Mouse (Mus musculus) CD4-positive, CD25-positive, alpha-beta regulatory T cell, adult 2 months (primary cell): ENCODE measurements around the gene Rnf121.

Source experiments
- DNase-seq: peaks from one replicate; pipeline ENCODE4 v3.0.0-alpha.2; 2012; ENCODE audit warnings: low read depth, low spot score

The Rnf121 gene

DNA sequence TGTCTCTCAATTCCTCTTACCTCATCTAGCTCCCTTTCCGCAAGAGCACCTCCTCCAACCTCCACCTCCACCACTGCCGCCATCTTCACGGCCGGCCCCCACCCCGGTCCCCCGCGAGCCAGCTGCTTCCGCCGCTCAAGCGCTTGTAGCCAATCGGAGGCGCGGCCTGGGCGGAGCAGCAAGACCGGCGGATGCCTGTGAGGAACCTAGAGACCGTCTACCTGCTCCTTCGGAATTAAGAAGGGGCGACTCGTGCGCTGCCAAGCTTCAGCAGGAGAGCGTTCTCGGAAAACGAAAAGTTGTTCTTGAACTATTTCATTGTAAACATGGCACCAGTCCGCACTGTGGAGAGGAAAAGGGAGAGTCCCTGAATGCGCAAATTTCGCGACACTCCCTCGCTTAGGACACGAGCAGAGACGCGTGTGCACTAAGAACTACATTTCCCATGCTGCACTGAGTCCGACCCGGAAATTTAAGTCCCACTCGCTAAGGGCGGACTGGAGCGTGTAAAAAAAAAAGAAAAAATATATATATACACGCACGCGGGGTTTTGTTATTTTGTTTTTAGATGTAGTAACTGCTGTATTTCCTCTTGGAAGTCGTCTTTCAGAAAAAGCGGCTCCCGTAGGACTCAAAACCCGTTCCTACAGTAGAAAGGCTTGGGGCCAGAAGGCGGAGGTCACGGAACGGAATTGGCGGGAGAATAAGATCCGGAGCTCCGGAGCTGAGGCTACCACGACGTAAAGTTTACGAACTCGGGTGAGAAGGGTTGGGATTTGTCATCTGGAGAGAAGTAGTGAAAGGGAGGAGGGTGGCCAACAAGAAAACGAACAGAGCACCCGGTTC lies at the start of gene Rnf121, which contains the start of the genes Xndc1 and Xntrpc:
TSS of gene Rnf121 (minus strand) at position 424 of the 846 bp plus-strand sequence.
TSS of gene Xndc1 (plus strand) at position 466 of the 846 bp plus-strand sequence.
TSS of gene Xntrpc (plus strand) at position 668 of the 846 bp plus-strand sequence.
- DNase-seq, result peak; percentile 93

GRCm38 (mm10) chr7:102113151-102113729 lies 48.0 kb upstream of the Rnf121 start:
- no peak for DNase-seq

GRCm38 (mm10) chr7:102109746-102110145 lies 44.5 kb upstream of the Rnf121 start:
- no peak for DNase-seq

GRCm38 (mm10) chr7:102109171-102109570 lies 43.9 kb upstream of the Rnf121 start, which contains the start of gene Art5:
TSS of gene Art5 (minus strand) at chr7:102109489.
- no peak for DNase-seq

DNA sequence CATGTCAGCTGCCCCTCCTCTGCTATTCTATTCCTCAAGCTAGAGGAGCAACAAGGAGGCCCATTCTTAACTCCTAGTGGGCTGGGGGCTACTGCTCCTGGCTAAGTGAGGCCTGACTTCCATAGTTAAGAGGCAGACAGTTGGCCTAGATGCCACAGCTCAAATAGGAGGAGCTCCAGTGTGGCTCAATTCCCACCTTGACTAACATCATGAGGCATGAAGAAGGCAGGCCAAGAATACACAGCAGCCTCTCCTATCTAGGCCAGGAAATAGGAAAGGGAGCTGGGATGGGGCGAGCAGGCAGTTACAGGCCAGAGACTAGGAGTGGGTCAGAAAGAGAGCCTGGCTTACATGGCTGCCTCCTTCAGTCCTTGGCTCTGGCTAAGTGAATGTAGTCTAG lies 42.9 kb upstream of the Rnf121 start:
- DNase-seq, result no peak

DNA sequence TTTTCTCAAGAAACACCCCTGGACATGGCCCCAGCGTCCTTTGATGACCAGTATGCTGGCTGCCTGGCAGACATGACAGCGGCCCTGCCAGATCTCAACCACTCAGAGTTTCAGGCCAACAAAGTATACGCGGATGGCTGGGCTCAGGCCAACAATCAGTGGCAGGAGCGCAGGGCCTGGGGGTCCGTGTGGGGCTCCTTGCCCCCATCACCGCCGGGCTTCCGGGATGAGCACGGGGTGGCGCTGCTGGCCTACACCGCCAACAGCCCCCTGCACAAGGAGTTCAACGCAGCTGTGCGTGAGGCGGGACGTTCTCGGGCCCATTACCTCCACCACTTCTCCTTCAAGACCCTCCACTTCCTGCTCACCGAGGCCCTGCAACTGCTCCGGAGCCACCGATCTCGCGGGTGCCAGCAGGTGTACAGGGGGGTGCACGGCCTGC lies 41.5 kb upstream of the Rnf121 start:
- peak; percentile 33 for DNase-seq

GRCm38 (mm10) chr7:102104126-102104525 lies 38.9 kb upstream of the Rnf121 start:
- DNase-seq, result no peak

- no peak for DNase-seq
These were observed 38.3 kb upstream of the Rnf121 start for GRCm38 (mm10) chr7:102103555-102103954.

- no peak for DNase-seq
These were observed 37.4 kb upstream of the Rnf121 start for GRCm38 (mm10) chr7:102102696-102103095.

DNA sequence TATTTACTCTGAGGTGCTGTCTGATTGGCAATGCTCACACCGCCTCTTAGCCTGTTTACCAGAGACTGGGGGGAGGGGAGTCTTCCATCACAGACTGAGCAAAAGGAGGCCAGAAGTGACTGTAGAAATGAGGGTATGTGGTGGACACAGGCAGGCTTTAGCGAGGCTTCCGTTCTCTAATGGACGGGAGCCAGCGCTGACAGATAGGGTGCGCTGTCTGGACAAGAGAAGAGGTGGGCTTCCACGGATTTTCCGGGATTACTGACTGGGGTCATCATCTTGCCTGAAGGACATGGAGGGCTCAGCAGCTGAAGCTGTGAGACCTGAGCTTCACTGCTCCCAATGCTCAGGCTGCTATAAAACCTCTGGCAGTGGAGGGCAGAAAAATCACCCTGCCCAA lies 37.0 kb upstream of the Rnf121 start:
- no peak for DNase-seq

- DNase-seq, result no peak
These were observed 36.2 kb upstream of the Rnf121 start, which contains the start of gene Art1 for GRCm38 (mm10) chr7:102101487-102101886. TSS of gene Art1 (plus strand) at chr7:102101743.

DNA sequence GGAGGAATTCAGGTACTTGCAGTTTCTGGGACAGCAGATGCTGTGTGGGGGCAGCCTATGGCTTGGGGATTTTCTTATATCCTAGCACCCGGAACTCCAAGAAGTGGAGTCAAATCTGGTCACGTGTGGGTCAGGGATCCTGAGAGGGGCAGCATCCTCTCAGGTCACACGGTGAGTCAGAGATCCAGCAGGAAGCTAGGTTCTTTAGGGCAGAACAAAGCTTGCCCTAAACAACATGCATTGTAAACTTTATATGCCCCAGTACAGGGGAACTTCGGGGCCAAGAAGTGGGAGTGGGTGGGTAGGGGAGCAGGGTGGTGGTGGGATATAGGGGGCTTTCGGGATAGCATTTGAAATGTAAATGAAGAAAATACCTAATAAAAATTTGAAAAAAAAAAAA lies 35.6 kb upstream of the Rnf121 start:
- DNase-seq, result no peak

- peak; percentile 79 for DNase-seq
These were observed 34.7 kb upstream of the Rnf121 start for GRCm38 (mm10) chr7:102099760-102100661.

DNA sequence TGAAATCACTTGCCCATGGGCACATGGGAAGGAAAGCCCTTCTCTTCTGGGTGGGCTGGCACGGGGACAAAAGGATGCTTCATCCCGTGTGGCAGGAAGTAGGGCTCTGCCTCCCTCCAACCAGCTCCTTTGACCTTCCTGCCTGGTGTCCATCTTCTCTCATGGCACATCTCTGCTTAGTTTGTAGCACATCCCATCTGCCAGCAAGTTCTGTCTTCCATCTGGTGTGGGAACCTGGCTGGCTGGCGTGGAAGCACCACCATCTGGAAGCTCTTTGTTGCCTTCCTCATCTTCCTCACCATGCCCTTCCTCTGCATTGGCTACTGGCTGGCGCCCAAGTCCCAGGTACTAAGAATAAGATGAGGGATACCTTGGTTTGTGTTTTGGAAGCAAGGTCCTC lies 22.1 kb upstream of the Rnf121 start:
- no peak for DNase-seq

DNA sequence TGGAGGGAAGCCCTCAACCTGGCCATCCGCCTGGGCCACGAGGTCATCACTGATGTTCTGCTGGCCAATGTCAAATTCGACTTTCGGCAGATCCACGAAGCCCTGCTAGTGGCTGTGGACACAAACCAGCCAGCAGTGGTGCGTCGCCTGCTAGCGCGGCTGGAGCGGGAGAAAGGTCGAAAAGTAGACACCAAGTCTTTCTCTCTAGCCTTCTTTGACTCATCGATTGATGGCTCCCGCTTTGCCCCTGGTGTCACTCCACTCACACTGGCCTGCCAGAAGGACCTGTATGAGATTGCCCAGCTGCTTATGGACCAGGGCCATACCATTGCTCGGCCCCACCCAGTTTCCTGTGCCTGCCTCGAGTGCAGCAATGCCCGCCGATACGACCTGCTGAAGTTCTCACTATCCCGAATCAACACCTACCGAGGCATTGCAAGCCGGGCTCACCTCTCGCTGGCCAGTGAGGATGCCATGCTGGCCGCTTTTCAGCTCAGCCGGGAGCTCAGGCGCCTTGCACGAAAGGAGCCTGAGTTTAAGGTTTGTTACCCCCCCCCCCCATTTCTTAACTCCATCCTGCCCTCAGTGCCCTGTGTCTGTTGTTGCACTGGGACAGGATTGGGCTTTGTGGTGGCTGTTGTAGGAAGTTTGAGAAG lies 18.9 kb upstream of the Rnf121 start:
- DNase-seq, result no peak

- no peak for DNase-seq
These were observed 17.5 kb upstream of the Rnf121 start, which contains the start of gene Trpc2 for GRCm38 (mm10) chr7:102082816-102083215. TSS of gene Trpc2 (plus strand) at chr7:102083116.

DNA sequence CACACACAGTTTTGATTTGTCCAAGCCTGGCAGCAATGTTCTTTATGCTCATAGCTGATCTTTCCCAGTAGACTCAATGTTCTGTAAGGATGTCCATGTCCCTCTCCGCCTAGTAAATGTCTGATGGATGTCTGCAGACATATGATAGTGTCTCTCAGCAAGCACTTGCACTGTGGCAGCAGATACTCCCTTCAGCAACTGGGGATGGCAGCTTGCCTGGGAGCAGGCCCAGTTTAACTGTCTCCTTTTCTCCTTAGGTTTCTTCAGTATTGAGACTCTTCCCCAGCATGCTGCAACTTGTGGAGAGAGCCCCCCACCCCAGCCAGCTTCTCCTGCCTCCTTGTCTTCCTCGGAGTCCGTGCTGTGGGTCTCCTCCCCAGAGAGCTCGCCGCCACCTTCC lies 16.5 kb upstream of the Rnf121 start:
- no peak for DNase-seq

DNA sequence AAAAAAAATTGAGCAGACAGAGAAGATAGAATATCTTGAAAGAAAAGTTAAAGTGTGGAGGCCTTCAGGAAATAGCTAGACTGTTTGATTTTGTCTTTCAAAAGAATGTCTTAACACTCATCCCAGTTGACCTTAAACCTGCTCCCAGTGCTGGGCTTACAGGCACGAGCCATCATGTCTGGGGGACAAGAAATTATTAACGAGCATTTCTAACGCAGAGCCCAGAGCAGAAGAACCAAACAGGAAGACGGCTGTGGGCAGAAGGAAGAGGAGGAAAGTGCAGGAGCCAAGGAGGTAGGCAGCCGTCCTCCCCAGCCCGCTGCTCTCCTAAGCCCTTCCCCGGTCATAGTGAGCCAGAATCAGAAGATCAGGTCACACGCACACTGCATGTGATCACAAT lies 15.0 kb upstream of the Rnf121 start:
- no peak for DNase-seq

GRCm38 (mm10) chr7:102078517-102078916 lies 13.2 kb upstream of the Rnf121 start:
- DNase-seq, result peak; percentile 67

DNA sequence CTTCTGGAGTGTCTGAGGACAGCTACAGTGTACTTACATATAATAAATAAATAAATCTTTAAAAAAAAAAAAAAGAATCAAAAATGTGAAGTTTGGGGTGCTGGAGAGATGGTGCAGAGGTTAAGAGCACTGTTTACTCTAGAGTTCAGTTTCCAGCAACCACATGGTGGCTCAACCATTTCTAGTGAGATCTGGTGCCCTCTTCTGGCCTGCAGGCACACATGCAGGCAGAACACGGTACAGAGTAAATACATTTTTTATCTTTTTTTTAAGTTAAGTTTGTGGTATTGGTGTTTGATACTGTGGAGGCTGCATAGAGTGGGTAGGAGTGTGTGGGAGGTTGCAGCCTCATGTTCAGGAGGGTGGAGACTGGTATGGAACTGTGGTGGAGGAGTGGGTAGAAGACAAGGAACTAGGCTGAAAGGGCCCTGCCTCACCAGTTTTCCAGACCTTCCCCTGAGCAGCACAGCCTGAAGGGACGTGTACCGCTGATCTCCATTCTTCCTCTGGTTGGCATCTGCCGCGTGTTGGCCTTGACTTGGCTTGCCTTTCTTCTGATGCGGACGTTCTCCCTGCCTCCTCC lies 11.5 kb upstream of the Rnf121 start:
- DNase-seq, result peak; percentile 73

DNA sequence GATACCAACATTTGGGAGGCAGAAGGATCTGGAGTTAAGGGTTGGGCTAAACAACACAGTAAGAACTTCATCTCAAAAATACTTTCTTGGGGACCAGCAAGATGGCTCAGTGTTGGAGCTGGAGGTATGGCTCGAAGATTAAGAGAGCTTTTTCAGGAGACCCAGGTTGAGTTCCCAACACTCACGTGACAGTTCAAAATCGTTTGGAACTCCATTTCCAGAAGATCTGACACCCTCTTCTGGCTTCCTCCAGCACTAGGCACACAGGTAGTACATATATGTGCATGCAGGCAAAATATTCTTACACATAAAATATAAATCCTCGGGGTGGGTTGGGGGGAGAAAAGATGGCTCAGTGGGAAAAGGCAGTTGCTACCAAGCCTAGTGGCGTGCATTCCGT lies 1.1 kb upstream of the Rnf121 start:
- no peak for DNase-seq
